Mouse (Mus musculus): ENCODE measurements around the gene Gm11034.

Gm11034 gene

GRCm38 (mm10) chr8:72211846-72212245 is 1.6 kb downstream of the Gm11034 start:
- DNase-seq (ENCODE audit: low read depth, low spot score) = no peak

DNA sequence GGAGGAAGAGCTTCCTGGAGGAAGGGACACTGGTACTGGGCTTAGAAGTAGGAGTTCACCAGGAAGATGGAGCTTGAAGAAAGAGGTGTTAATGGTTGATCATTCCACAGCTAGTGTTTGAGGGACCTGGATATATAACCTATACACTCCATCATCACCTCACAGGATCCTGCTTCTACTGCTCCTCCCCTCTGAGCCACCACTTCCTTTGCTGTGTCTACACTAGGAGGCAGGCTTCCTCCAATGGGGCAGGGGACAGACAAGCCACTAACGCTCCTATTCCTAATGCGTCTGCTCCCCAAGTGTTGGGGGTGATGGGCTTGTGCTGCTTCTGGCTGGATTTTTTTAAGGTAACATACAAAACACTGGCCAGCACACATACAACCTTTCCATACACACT is 2.7 kb downstream of the Gm11034 start:
- no peak for DNase-seq (ENCODE audit: low read depth, low spot score)

- no peak for DNase-seq (ENCODE audit: low read depth, low spot score)
These were observed 3.2 kb downstream of the Gm11034 start for GRCm38 (mm10) chr8:72210222-72210621.

DNA sequence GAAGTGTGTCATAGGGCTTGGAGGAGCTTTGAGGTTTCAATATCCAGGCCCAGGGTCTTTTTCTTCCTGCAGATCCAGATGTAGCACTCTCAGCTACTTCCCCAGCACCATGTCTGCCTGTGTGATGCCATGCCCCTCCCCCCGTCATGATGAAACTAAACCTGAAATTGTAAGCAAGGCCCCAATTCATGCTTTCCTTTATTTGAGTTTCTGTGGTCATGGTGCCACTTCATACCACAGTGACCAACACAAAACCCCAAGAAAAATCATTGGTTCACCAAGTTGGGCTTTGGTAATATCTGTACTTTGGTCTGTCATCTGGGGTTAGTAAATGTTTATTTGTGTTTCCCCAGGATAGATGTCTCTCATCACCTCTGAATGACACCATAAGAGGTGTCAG is 4.9 kb downstream of the Gm11034 start:
- DNase-seq (ENCODE audit: low read depth, low spot score) = no peak

DNA sequence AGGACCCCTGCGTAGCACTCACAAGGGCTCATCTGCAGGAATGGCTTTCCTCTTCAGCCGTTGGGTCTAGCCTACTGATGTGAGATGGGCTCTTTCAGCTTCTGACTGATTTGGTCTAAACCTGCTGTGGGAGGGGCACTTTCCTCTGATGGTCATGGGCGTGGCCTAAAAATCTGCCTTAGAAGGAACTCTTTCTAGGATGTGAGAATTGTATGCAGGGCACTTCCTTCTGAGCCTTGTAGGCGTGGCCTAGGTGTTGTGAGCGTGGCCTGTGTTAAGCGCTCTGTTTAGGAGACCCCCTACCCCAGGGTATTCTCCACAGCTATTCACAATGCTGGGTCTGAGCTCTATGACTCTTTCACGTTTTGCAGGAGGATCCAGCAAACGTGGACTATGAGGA is 15.4 kb downstream of the Gm11034 start:
- no peak for DNase-seq (ENCODE audit: low read depth, low spot score)

- no peak for DNase-seq (ENCODE audit: low read depth, low spot score)
These were observed 21.4 kb downstream of the Gm11034 start for GRCm38 (mm10) chr8:72192065-72192464.

GRCm38 (mm10) chr8:72190215-72190539 is 23.3 kb downstream of the Gm11034 start:
- no peak for DNase-seq (ENCODE audit: low read depth, low spot score)

GRCm38 (mm10) chr8:72189417-72190214 is 23.8 kb downstream of the Gm11034 start, which contains the start of gene Hsh2d:
TSS of gene Hsh2d (plus strand) at chr8:72189638.
- no peak for DNase-seq (ENCODE audit: low read depth, low spot score)

DNA sequence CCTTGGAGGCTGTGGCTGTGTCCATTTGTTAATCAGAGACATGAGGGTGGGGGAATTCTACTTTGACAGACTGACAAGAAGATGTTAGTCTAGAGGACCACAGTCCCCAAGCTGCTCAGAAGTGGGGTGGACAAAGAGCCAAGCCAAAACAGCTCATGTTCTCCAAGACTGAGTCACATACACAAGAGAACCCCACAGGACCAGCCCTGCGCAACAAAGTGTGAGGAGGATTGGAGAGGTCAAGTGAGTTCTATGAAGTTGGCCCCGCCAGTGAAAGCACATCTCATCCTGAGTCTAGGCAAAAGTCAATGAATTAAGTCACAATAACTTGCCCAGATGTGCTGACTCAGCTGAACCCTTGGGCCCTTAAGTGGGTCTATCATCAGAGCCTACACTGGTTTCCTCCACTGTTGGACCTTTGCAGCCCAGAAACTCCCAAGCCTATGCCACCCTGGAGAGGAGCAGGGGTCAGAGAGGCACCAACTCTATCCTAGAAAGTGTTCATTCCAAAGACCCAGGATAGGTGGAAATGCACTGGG is 25.6 kb downstream of the Gm11034 start:
- no peak for DNase-seq (ENCODE audit: low read depth, low spot score)

DNA sequence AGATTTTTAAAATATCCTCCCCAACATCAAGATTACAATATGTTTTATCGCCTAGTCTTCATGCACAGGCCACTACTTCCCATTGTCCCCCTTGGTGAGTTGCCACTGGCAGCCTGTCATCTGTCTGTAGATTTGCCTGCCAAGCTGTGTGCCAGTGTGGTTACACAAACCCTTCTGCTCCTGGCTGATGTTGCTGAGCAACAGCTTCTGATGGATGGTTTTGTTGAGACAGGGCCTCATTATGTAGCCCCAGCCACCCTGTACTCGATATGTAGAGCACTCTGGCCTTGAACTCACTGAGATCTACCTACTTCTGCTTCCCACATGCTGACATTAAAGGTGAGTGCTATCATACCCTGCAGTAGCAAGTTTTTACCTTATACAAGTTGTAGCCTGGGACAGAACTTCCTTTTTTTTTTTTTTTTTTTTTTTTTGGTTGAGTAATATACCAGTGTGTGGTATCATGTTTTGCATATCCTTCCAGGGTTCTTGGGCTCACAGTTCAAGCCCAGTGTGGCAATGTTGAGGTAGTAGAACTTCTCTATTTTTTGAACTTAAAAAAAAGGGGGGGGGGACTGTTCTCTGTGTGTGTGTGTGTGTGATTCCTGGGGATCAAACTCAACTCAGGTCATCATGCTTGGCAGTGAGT is 29.8 kb downstream of the Gm11034 start:
- DNase-seq (ENCODE audit: low read depth, low spot score) = no peak

DNA sequence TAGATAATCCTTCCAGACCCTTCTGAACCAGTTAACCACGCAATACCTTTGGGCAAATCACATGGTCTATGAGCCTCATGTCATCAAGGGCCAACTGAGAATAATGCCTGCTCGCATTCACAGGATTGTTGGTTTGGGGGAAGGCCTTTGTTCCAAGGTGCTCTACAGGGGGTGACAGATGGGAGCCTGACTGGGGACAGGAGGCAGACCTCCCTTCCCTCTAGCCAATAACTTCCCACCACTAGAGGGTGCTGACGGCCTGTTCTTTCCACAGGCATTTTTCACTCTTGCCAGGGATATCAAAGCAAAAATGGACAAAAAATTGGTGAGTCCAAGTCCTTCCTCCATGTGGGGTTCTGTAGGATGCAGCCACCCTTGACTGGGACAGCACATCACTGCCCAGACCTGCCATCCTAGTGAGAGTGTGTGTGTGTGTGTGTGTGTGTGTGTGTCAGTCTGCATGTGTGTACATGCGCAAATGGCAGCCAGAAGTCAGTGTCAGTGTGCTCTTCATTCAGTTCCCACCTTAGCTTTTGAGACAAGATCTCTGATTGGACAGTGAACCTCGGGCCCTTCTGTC is 36.0 kb downstream of the Gm11034 start:
- DNase-seq (ENCODE audit: low read depth, low spot score) = peak; percentile 32

GRCm38 (mm10) chr8:72169681-72170249 is 43.7 kb downstream of the Gm11034 start:
- DNase-seq (ENCODE audit: low read depth, low spot score) = no peak

DNA sequence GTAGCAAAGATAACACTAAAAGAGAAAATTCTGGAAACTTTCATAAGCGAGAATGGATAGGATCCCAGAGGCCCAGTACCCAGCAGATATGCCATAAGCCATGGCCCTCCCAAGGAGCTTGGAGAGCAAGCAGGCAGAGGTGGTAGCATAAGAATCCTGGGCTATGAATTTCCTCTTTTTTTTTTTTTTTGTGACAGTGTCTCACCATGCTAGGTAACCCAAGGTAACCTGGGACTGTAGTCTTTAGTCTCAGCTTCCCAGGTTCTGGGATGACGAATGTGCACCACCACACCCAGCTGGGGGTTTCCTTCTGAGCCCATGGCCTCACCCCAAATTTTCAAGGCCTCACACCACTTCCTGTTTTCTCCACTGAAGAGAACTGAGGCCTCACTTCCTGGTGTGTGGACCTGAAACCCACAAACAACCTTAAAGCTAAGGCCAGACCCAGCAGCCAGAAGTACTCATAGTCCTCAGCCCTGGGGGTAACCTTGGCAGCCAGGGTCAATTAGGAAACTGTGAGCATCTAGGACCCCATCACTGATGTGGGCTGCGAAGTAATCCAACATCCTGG is 44.3 kb downstream of the Gm11034 start:
- no peak for DNase-seq (ENCODE audit: low read depth, low spot score)

All from c-Kit-negative CD71-positive TER-119-positive erythroid progenitor cells, embryonic 14.5 days (primary cell).